Mouse (Mus musculus): Measurements from ENCODE around the gene Vav1. TPM values are rescaled to one million over a fixed set of nuclear protein-coding genes. Genes with fewer than 3 reads are reported as not detected.

Vav1 gene
- 0.61 and 0.82 TPM in 2 replicates for polyA plus RNA-seq (2015; fragmentation: Nextera tagmentation; extraction: Ambion mirVana)

- Histone ChIP-seq H3K9ac (no peak within 1 kb of the TSS), H3K4me3 (no peak within 1 kb of the TSS), H3K36me3 (ENCODE audit: poor library complexity, severe bottlenecking) (no peaks in the 10 kb centered on the region), H3K4me1 (peaks cover 22% of the 10 kb centered on the region), H3K9me3 (replicated peaks) (no peaks in the 10 kb centered on the region), H3K27me3 (peaks cover 28% of the 10 kb centered on the region), H3K27ac (no peak within 1 kb of the TSS), H3K4me2 (no peak within 1 kb of the TSS)
- ATAC-seq, result no peak
- 77% methylated on average over 26 of the region's 26 CpGs for WGBS
Measured at GRCm38 (mm10) chr17:57278943-57279590, at the start of gene Vav1. Gene Vav1 (plus strand): TSS chr17:57279100.

- Histone ChIP-seq H3K9me3 (replicated peaks) (no peaks in the 10 kb centered on the region), H3K36me3 (ENCODE audit: poor library complexity, severe bottlenecking) (peaks cover 12% of the 10 kb centered on the region; the same call in 1 of the 2 replicates), H3K27me3 (no peaks in the 10 kb centered on the region), H3K4me1 (no peaks in the 10 kb centered on the region), H3K4me3 (no peak overlapping the region), H3K4me2 (no peak overlapping the region), H3K27ac (no peak overlapping the region), H3K9ac (no peak overlapping the region)
- 78% methylated on average over 15 of the region's 15 CpGs for WGBS
- ATAC-seq, result no peak
Measured at GRCm38 (mm10) chr17:57229851-57230727, 48.8 kb upstream of the Vav1 start.

- 74% methylated on average over 6 of the region's 6 CpGs for WGBS
- no peak for ATAC-seq
Measured at GRCm38 (mm10) chr17:57230728-57231125, 48.2 kb upstream of the Vav1 start.

DNA sequence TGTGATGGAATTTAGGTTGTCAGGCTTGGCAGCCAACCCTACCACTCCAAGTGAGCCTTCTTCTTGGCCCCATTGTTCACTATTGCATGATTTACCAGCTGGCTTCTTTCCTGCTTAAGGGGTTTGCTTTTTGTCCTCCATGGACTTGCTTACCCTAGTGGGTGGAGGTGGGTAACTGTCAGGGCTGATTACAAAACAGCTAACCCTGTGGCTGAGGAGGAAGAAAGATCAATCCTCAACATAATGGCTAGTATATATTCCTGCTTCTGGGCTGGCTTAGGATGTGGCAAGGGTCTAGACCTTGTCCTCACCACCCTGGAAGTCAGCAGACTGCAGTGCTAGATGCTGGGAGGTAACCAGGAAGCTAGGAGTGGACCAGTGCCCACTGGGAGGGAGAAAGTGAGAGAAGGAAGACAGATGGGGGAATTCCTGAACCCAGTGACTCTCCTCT lies 47.6 kb upstream of the Vav1 start:
- H3K9me3 ChIP-seq (replicated peaks), result no peaks in the 10 kb centered on the region
- H3K4me3 ChIP-seq, result no peak overlapping the region
- H3K36me3 ChIP-seq (ENCODE audit: poor library complexity, severe bottlenecking), result peaks cover 21% of the 10 kb centered on the region
- no peaks in the 10 kb centered on the region for H3K27me3 ChIP-seq
- ATAC-seq, result no peak
- no peak overlapping the region for H3K9ac ChIP-seq
- H3K4me1 ChIP-seq, result no peaks in the 10 kb centered on the region
- H3K27ac ChIP-seq, result no peak overlapping the region
- H3K4me2 ChIP-seq, result no peak overlapping the region

More at GRCm38 (mm10) chr17:57230728-57231125, 48.2 kb upstream of the Vav1 start:
- no peak overlapping the region for H3K27ac ChIP-seq
- peaks cover 15% of the 10 kb centered on the region for H3K36me3 ChIP-seq (ENCODE audit: poor library complexity, severe bottlenecking)
- no peaks in the 10 kb centered on the region for H3K27me3 ChIP-seq
- no peaks in the 10 kb centered on the region for H3K4me1 ChIP-seq
- H3K9ac ChIP-seq, result no peak overlapping the region
- no peaks in the 10 kb centered on the region for H3K9me3 ChIP-seq (replicated peaks)
- no peak overlapping the region for H3K4me3 ChIP-seq
- no peak overlapping the region for H3K4me2 ChIP-seq

GRCm38 (mm10) chr17:57232200-57232599 lies 46.7 kb upstream of the Vav1 start:
- H3K4me3 ChIP-seq, result no peak overlapping the region
- no peak overlapping the region for H3K9ac ChIP-seq
- no peak for ATAC-seq
- H3K36me3 ChIP-seq (ENCODE audit: poor library complexity, severe bottlenecking), result peaks cover 30% of the 10 kb centered on the region
- H3K9me3 ChIP-seq (replicated peaks), result no peaks in the 10 kb centered on the region
- no peak overlapping the region for H3K4me2 ChIP-seq
- no peaks in the 10 kb centered on the region for H3K27me3 ChIP-seq
- no peaks in the 10 kb centered on the region for H3K4me1 ChIP-seq
- 66% methylated on average over 1 of the region's 1 CpGs for WGBS
- H3K27ac ChIP-seq, result no peak overlapping the region

DNA sequence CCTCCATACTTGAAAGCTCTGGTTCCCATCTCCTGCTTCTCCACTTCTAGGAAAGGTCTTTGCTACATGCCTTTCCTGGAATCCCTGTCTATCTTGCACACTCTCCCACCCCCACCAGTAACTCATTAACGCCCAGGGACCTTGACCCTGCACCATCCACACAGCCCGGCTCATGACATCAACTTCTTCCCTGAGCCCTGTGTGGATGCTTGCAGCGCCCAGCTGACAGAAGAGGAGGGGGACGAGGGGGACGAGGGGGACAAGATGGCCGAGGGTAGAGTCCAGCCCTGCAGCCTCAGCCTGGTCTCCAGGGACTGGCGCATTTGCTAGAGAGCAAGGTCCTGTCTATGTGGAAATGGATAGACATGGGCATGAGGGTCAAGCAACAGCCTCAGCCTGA lies 45.9 kb upstream of the Vav1 start:
- no peak overlapping the region for H3K27ac ChIP-seq
- 69% methylated on average over 6 of the region's 7 CpGs for WGBS
- no peak overlapping the region for H3K4me3 ChIP-seq
- no peaks in the 10 kb centered on the region for H3K4me1 ChIP-seq
- H3K36me3 ChIP-seq (ENCODE audit: poor library complexity, severe bottlenecking), result peaks cover 38% of the 10 kb centered on the region
- no peaks in the 10 kb centered on the region for H3K27me3 ChIP-seq
- ATAC-seq, result no peak
- H3K4me2 ChIP-seq, result no peak overlapping the region
- no peaks in the 10 kb centered on the region for H3K9me3 ChIP-seq (replicated peaks)
- no peak overlapping the region for H3K9ac ChIP-seq

DNA sequence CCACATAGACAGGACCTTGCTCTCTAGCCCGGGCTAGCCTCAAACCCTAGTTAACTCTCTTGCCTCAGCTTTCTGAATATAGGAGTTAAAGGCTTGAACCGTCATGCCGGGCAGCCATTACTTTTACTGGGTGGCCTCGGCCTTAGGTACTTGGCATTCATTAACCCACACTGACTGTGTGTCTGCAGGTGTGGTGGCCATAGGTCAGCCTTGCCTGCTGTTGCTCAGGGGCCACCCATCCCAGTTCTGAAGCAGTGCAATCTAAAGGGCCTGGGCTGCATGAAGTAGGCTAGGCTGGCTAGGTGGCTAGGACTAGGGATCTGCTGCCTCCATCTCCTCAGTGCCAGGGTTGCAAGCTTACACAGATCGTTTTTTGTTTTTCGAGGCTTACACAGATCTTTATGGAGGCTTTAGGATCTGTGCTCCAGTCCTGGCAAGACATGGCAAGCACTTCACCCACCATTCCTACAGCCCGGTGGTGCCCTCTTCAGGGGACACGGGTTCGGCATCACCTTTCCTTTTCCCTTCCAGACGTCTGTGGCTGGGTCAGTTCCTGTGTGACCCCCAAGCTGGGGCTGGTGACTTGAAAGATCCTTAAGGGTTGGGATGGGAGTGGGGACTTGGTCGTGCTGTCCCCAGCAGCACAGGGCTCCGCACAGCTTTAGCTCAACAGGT lies 44.5 kb upstream of the Vav1 start:
- 82% methylated on average over 12 of the region's 12 CpGs for WGBS
- H3K9me3 ChIP-seq (replicated peaks), result no peaks in the 10 kb centered on the region
- ATAC-seq, result no peak
- H3K4me3 ChIP-seq, result no peak overlapping the region
- peaks cover 42% of the 10 kb centered on the region for H3K36me3 ChIP-seq (ENCODE audit: poor library complexity, severe bottlenecking)
- H3K4me2 ChIP-seq, result no peak overlapping the region
- no peaks in the 10 kb centered on the region for H3K4me1 ChIP-seq
- H3K27ac ChIP-seq, result no peak overlapping the region
- no peaks in the 10 kb centered on the region for H3K27me3 ChIP-seq
- no peak overlapping the region for H3K9ac ChIP-seq

DNA sequence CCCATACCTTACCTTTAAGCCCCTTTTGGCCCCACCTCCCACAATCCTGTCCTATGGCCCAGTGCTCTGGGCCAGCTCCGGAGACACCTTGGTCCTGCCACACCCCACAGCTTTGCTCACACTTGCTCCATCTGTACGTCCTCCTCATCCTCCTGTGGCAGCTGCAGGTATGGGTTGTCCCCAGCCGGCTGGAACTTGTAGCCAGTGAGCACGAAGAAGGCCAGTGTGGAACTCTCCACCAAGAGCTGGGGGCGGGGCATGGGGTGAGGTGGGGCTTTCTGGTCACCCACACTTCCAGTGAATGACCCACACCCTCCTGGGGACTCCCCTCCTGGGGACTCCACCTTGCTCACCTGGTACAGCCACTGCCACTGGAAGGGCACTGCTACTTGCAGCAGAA lies 43.1 kb upstream of the Vav1 start:
- Histone ChIP-seq H3K27ac (no peak overlapping the region), H3K27me3 (no peaks in the 10 kb centered on the region), H3K4me3 (no peak overlapping the region), H3K9ac (no peak overlapping the region), H3K9me3 (replicated peaks) (no peaks in the 10 kb centered on the region), H3K36me3 (ENCODE audit: poor library complexity, severe bottlenecking) (peaks cover 42% of the 10 kb centered on the region), H3K4me2 (no peak overlapping the region), H3K4me1 (no peaks in the 10 kb centered on the region)
- 89% methylated on average over 5 of the region's 5 CpGs for WGBS
- ATAC-seq, result no peak

DNA sequence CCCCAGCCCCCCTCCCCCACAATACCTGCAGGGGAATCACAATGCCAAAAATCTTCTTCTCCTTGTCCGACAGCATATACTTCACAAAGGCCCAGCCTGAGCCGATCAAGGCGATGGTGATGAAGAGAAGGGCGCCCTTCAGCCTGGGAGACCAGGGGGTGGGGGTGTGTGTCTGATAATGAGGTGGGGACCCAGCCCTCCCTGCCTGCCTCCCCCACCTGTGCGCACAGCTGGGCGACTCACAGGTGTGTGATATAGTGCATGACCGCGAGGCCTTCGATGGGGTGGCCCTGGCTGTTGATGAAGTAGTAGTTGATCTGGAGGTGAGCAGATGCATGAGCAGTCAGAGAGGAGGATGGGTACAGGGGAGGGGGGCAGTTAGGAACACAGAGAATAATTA lies 41.7 kb upstream of the Vav1 start:
- ATAC-seq, result no peak
- Histone ChIP-seq H3K4me1 (no peaks in the 10 kb centered on the region), H3K4me2 (no peak overlapping the region), H3K36me3 (ENCODE audit: poor library complexity, severe bottlenecking) (peaks cover 50% of the 10 kb centered on the region), H3K9ac (no peak overlapping the region), H3K27me3 (no peaks in the 10 kb centered on the region), H3K4me3 (no peak overlapping the region), H3K27ac (no peak overlapping the region), H3K9me3 (replicated peaks) (no peaks in the 10 kb centered on the region)
- 91% methylated on average over 9 of the region's 9 CpGs for WGBS

DNA sequence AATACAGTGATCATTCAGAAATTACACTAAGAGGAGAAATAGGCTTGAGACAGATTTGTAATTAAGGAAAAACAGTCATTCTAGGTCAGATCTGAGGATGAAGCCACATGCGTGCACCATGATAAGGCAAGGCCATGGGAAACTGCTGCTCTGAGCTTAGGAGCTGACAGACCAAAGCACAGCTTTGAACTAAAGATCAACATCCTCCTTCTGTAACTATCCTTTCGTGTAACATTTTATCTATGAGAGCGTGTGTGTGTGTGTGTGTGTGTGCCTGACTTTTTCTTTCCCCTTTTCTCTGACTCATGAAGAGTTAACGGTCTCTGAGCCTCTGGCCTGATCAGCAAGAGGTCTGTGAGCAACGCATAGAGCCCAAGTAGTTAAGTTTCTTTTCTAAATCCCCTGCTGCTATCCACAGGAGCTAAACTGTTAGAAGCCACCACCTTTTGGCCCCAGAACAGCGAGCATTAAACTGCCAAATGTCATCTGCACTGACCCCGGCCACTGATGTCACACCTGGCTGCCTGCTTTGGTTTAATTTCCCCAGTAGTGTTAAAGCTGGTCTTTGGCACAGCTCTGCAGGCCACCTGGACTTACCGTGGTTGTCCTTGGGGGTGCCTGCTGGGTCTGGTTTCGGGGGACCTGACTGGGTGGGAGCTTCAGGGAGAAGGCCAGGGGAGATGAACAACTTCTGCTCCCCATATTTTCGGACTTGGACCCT lies 35.1 kb upstream of the Vav1 start:
- Histone ChIP-seq H3K9me3 (replicated peaks) (no peaks in the 10 kb centered on the region), H3K36me3 (ENCODE audit: poor library complexity, severe bottlenecking) (peaks cover 32% of the 10 kb centered on the region), H3K27me3 (no peaks in the 10 kb centered on the region), H3K9ac (no peak overlapping the region), H3K27ac (no peak overlapping the region), H3K4me3 (no peak overlapping the region), H3K4me2 (no peak overlapping the region), H3K4me1 (peaks cover 17% of the 10 kb centered on the region)
- ATAC-seq, result no peak
- WGBS, result 83% methylated on average over 10 of the region's 10 CpGs

- 89% methylated on average over 10 of the region's 10 CpGs for WGBS
- no peak overlapping the region for H3K4me3 ChIP-seq
Measured at GRCm38 (mm10) chr17:57245311-57245929, 33.5 kb upstream of the Vav1 start.

More at GRCm38 (mm10) chr17:57245311-57245929, 33.5 kb upstream of the Vav1 start:
- no peak for ATAC-seq
- H3K4me2 ChIP-seq, result no peak overlapping the region
- peaks cover 32% of the 10 kb centered on the region for H3K36me3 ChIP-seq (ENCODE audit: poor library complexity, severe bottlenecking)
- H3K27ac ChIP-seq, result no peak overlapping the region
- peaks cover 33% of the 10 kb centered on the region for H3K4me1 ChIP-seq
- H3K9me3 ChIP-seq (replicated peaks), result no peaks in the 10 kb centered on the region
- H3K27me3 ChIP-seq, result no peaks in the 10 kb centered on the region
- H3K9ac ChIP-seq, result no peak overlapping the region

Data from forebrain, embryonic 13.5 days (tissue).